Mouse (Mus musculus) brain, embryonic 14.5 days (tissue): ENCODE data around the gene Hoxb8. TPM values are rescaled to one million over a fixed set of nuclear protein-coding genes. Genes with fewer than 3 reads are reported as not detected.

Experiments
- DNase-seq: peaks from one replicate; pipeline ENCODE4 v3.0.0-alpha.2; 2011; ENCODE audit warnings: low read depth
- CTCF ChIP-seq: fragments of 200-500 bp; IDR thresholded peaks from 2 replicates; pipeline ENCODE4 v1.5.1; 2012; ENCODE audit warnings: inconsistent platforms, mild to moderate bottlenecking, moderate library complexity, borderline replicate concordance; ENCODE audit not compliant: insufficient read depth, insufficient read length; ENCODE audit errors: extremely low read depth
- POLR2A ChIP-seq: fragments of 200-500 bp; IDR thresholded peaks from 2 replicates; pipeline ENCODE4 v1.6.1; 2012; ENCODE audit warnings: mild to moderate bottlenecking, inconsistent platforms, borderline replicate concordance; ENCODE audit not compliant: poor library complexity, insufficient read depth, insufficient read length, severe bottlenecking; ENCODE audit errors: extremely low read depth
- polyA plus RNA-seq: library from polyadenylated mRNA; depleted of rRNA; stranded (reverse); fragments of >200 nt; gene quantifications from 2 replicates; pipeline ENCODE4 v1.2.3, GENCODE M21; 2012

Gene Hoxb8
- polyA plus RNA-seq, 1 experiment = 19.0 TPM

GRCm38 (mm10) chr11:96259511-96259910 is 22.2 kb upstream of the Hoxb8 start:
- no peak for DNase-seq
- TF ChIP-seq POLR2A (no peak), CTCF (no peak)

GRCm38 (mm10) chr11:96260310-96260970 is 21.3 kb upstream of the Hoxb8 start:
- TF ChIP-seq CTCF = no peak
- TF ChIP-seq POLR2A = no peak
- DNase-seq = no peak

- DNase-seq = peak; percentile 69
- TF ChIP-seq POLR2A (no peak), CTCF (peak; percentile 84)
Measured at GRCm38 (mm10) chr11:96261323-96261890, 20.3 kb upstream of the Hoxb8 start.

GRCm38 (mm10) chr11:96262262-96262830 is 19.4 kb upstream of the Hoxb8 start:
- TF ChIP-seq POLR2A (no peak), CTCF (no peak)
- DNase-seq = no peak

GRCm38 (mm10) chr11:96263636-96264389 is 17.9 kb upstream of the Hoxb8 start:
- TF ChIP-seq CTCF = no peak
- TF ChIP-seq POLR2A = no peak
- DNase-seq = no peak

DNA sequence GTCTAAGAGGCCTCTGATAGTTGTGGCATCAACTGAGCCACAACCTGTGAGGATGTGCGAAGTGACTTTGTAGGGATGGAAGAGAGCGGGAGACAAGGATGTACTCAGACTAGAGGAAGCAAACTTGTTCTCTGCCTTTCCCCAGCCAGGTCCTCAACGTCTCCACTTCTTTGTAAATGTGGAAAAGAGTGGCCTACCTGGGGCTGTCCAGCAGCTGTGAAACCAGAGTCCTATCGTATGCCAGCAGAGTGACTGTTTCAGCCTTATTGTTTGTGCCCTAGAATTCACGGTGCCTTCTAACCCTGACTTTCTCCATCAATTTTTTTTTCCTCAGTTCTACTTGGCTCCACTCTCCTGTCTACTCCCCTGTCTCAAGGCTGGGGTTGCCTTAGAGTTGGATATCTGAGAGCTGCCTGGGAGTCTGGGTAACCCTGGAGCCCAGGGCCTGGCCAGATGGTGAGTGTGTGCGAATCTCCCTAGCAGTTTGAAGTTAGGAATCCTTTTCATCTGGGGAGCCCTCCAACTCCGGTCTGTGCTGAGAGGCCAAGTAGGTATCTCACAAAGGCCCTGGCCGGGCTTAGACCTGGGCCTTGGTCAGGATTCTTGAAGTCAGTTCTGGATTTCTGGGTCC is 17.2 kb upstream of the Hoxb8 start:
- DNase-seq = no peak
- TF ChIP-seq CTCF = no peak
- no peak for TF ChIP-seq POLR2A

DNA sequence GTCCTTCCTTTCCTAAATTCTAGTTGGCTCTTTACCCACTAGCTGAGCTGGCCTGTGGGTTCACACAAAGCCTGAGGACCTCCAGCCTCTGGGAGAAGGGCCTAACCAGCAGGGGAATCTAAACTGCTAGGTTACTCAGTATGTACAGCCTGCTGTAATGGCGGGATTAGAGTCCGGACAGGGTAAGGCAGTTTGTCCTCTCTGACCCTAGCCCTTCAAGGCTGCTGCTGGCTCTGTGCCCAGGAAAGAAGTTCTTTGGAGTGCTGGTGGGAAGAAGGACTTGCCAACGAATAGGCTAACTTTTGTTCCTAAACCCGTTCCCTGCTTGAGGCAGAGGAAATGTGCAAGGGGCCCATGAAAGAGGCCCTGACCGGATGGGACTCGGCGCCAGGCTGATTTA is 15.8 kb upstream of the Hoxb8 start:
- no peak for DNase-seq

GRCm38 (mm10) chr11:96267021-96267920 is 14.4 kb upstream of the Hoxb8 start:
- DNase-seq = no peak
- TF ChIP-seq CTCF (no peak), POLR2A (no peak)

More for the DNA sequence above, 15.8 kb upstream of the Hoxb8 start:
- TF ChIP-seq POLR2A (no peak), CTCF (no peak)

GRCm38 (mm10) chr11:96268031-96268745 is 13.5 kb upstream of the Hoxb8 start:
- DNase-seq = no peak
- TF ChIP-seq POLR2A (no peak), CTCF (no peak)

DNA sequence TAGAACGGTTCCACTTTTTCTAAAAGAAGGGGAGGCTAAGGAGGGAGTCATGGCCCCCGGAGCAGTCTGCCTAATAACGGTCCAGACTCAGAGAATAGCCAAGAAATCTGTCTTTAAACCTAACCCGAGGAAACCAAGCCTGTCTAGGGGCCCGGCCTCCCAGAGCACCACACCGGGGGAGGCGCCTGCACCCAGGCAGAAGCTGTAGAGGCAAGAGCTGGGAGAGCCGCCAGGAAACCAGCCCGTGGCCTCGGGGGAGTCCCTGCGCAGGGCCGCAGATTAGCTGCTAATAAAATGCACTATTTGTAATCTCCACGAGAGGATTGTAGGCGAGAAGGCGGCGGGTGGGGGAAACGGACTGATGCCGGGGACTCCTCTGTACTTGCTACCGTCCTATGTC is 11.8 kb upstream of the Hoxb8 start:
- no peak for DNase-seq
- no peak for TF ChIP-seq CTCF
- no peak for TF ChIP-seq POLR2A

DNA sequence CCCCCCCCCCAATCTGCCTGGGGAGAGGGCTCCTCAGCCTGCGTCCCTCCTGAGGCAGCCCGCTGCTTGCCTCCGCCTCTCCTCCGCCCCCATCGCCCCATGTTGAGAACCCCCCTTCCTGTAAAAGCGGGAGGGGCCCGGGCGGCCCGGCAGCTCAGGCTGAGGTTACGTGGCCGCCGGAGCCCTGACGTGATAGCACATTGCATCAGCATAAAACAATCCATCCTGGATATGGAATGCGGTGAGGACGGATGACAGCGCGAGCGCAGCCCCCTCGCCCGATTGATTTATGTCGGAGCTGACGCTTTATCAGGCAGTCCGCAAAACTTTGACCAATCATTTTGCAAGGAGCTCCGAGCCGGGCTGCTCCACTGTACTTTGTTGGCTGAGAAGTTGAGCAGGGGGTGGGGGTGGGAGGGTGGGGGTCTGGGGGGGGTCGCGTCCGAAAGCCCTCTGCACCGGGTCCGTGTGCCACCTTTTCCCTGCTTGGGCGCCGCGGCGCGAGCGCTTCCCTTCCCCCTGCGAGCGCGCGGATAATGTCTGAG is 10.6 kb upstream of the Hoxb8 start, which contains the start of gene Hoxb9:
TSS of gene Hoxb9 (plus strand) at position 462 of the 545 bp plus-strand sequence.
- DNase-seq = no peak
- no peak for TF ChIP-seq CTCF
- no peak for TF ChIP-seq POLR2A
